Mouse (Mus musculus) E14TG2a.4 (cell line): Measurements from ENCODE around the gene Rbfox1.

Experiments
- H3K27me3 ChIP-seq: 2 replicates; pipeline ENCODE4 v1.6.1; 2014; ENCODE audit warnings: low read length, control low read depth; ENCODE audit not compliant: insufficient read depth
- H3K36me3 ChIP-seq: 2 replicates; pipeline ENCODE4 v1.6.1; 2014; ENCODE audit warnings: low read length, control low read depth; ENCODE audit not compliant: insufficient read depth
- H3K4me1 ChIP-seq: replicated peaks from 2 replicates; pipeline ENCODE4 v1.6.1; 2014; ENCODE audit warnings: low read depth, low read length, control low read depth
- H3K4me3 ChIP-seq: replicated peaks from 2 replicates; pipeline ENCODE4 v1.5.1; 2014; ENCODE audit warnings: mild to moderate bottlenecking, low read length
- H3K9me3 ChIP-seq: 2 replicates; pipeline ENCODE4 v1.6.1; 2014; ENCODE audit warnings: low read length, control low read depth
- CTCF ChIP-seq: conservative IDR thresholded peaks from 2 replicates; pipeline ENCODE4 v1.5.1; 2014; ENCODE audit warnings: low read length
- NANOG ChIP-seq: IDR thresholded peaks from 2 replicates; pipeline ENCODE4 v1.6.1; 2014; ENCODE audit warnings: borderline replicate concordance, low read length, mixed read lengths
- POU5F1 ChIP-seq: IDR thresholded peaks from 2 replicates; pipeline ENCODE4 v1.6.1; 2014; ENCODE audit warnings: low read length, borderline replicate concordance

Rbfox1 gene

DNA sequence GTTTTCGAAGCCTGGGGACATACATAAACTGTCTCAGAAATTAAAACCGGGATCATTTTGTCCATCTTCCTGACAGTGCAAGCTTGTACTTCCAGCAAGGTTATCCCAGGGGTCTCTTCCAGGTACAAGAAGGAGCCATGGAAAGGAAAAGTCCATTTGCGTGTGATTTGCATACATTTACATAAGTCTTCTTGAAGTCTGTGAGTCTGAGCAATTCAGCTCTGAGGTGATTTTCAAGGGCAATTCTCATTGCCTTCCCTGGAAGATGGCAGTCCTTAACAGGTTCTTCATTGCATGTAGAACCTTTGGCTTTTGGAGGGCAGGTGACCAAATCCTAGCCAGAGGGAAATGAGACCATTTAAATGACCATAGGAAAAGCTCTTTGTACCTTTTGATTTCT lies 1417.3 kb downstream of the Rbfox1 start:
- no peak for TF ChIP-seq POU5F1
- no peak for TF ChIP-seq CTCF
- TF ChIP-seq NANOG: no peak

DNA sequence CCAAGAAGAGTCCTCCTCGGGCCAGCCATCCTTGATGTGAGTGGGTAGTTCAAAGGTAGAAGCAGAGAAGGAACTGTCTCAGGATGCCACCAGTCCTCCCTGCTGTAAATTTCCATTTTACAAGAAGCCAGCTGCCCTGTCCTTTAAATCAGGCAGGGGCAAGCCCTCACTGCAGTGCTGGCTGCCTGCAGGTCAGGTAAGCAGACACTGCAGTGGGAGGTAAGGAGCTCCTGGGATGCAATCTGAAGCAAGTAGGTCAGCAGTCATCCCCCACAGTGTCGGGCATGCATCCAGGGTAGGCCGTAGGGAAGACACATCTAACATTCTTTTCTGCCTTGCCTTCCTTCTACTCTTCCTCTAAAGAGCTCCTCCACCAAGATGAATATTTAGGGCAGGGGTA lies 1444.0 kb downstream of the Rbfox1 start:
- TF ChIP-seq POU5F1 (no peak), CTCF (no peak), NANOG (no peak)
- Histone ChIP-seq H3K9me3 (peaks cover 4% of the 10 kb centered on the region; the same call in 1 of the 2 replicates), H3K4me3 (no peak overlapping the region), H3K27me3 (no peaks in the 10 kb centered on the region), H3K4me1 (no peaks in the 10 kb centered on the region), H3K36me3 (no peaks in the 10 kb centered on the region)

More for the DNA sequence above, 1417.3 kb downstream of the Rbfox1 start:
- Histone ChIP-seq H3K9me3 (no peaks in the 10 kb centered on the region), H3K36me3 (no peaks in the 10 kb centered on the region), H3K4me1 (peaks cover 8% of the 10 kb centered on the region), H3K27me3 (no peaks in the 10 kb centered on the region), H3K4me3 (no peak overlapping the region)

DNA sequence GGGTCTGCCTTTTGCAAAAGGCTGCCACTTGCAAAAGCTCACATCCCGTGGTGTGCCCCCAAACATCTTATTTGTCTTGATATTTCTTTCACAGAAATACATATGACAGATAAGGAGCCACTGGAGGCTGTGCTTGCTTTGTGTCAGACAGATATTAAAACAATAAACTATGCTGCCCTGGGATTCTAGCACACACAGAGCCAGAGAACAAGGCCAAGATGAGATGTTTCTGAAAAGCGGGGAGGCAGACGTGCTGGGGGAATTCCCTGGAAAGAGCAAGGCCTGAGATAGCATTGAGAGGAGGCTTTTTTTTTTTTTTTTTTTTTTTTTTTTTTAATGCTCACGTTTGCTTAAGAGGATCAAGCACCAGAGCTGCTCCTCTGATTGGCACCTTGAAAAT lies 1456.0 kb downstream of the Rbfox1 start:
- no peaks in the 10 kb centered on the region for H3K9me3 ChIP-seq
- no peaks in the 10 kb centered on the region for H3K4me1 ChIP-seq
- TF ChIP-seq CTCF: no peak
- no peak for TF ChIP-seq POU5F1
- TF ChIP-seq NANOG: no peak
- no peaks in the 10 kb centered on the region for H3K36me3 ChIP-seq
- no peak overlapping the region for H3K4me3 ChIP-seq
- H3K27me3 ChIP-seq: no peaks in the 10 kb centered on the region

DNA sequence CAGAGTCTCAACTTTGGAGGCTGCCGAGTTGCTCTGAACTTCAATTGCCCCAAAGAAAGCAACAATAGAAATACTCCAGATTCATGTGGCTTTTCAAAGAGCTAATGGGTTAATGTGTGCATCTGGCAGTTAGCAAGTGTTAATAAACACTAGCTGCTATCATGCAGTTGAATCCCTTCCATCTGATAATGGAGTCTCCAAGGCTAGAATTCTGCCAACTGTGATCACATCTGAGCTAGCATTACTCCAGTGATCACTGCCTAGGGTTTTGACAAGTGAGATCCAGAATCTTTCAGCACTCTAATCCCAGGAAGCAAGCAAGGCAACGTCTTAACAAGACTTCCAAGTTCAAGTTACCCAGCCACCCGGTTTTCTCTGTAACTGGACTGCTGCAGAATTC lies 1460.1 kb downstream of the Rbfox1 start:
- TF ChIP-seq NANOG: no peak
- TF ChIP-seq CTCF: no peak
- no peak for TF ChIP-seq POU5F1
- Histone ChIP-seq H3K4me3 (no peak overlapping the region), H3K9me3 (no peaks in the 10 kb centered on the region)

DNA sequence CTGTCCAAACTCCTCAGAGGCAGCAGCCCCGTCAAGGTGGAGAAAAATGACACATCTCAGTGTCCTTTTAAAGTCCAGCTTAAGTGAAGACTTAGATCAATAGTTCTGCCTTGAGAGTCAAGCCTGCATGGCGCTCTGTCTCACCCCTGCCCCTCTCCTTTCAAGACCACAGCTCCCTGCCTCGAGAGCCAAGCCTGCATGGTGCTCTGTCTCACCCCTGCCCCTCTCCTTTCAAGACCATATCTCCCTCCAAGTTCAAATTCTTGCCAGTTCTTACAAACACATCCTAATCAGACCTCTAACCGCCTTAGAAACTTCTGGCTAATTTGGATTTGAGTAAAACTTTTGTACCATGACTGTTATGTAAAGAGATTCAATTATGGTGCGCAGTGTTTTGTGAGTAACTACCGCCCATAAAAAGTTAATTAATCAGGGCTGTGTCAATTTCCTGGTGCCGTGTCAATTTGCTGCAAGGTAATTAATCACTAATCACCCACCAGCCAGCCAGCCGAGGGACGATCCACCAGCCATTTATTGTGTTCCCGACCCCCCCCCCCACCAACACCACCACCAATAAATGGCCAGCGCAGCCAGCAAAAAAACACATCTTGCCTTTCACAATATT lies 1461.0 kb downstream of the Rbfox1 start:
- H3K4me1 ChIP-seq: no peaks in the 10 kb centered on the region
- H3K27me3 ChIP-seq: 0 out of 2 replicates have a peak, but pooled peaks cover 3% of the 10 kb centered on the region
- H3K36me3 ChIP-seq: no peaks in the 10 kb centered on the region
- TF ChIP-seq POU5F1 (no peak), CTCF (no peak), NANOG (no peak)
- no peaks in the 10 kb centered on the region for H3K9me3 ChIP-seq
- no peak overlapping the region for H3K4me3 ChIP-seq

More for the DNA sequence above, 1460.1 kb downstream of the Rbfox1 start:
- H3K27me3 ChIP-seq: no peaks in the 10 kb centered on the region
- no peaks in the 10 kb centered on the region for H3K4me1 ChIP-seq
- H3K36me3 ChIP-seq: no peaks in the 10 kb centered on the region

DNA sequence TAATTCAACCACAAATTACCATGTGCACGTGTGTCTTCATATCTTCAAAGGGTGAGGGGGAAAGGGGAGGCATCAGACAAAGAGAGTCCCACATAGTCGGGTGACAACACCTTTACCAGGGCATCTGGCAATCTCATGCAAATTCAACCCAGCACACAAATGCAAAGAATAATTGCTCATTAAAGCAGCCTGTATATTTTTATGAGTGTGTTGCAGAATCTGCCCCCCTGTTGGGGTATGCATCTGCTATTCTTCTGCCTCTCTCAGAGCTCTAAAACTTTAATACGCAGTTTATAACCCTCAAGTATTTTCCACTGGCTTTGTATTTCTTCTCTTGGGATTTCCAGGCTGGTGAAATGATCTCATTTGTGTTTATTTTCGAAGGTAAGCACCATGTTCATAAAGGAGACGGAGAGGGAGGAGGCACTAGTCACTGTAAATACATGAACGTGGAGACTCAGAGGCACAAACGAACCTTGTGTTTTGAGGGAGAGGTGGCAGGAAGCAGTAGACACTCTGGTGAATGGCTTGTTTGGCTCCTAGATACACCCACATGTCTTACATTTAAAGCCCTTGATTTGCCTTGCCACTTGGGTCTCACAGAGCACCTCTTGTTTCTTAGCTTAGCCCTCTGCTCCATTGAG lies 1462.5 kb downstream of the Rbfox1 start:
- Histone ChIP-seq H3K36me3 (no peaks in the 10 kb centered on the region), H3K27me3 (peaks cover 4% of the 10 kb centered on the region; the same call in 1 of the 2 replicates), H3K4me1 (peaks cover under 1% of the 10 kb centered on the region; the same call in 1 of the 2 replicates), H3K9me3 (no peaks in the 10 kb centered on the region), H3K4me3 (no peak overlapping the region)
- no peak for TF ChIP-seq POU5F1
- no peak for TF ChIP-seq NANOG
- TF ChIP-seq CTCF: no peak

DNA sequence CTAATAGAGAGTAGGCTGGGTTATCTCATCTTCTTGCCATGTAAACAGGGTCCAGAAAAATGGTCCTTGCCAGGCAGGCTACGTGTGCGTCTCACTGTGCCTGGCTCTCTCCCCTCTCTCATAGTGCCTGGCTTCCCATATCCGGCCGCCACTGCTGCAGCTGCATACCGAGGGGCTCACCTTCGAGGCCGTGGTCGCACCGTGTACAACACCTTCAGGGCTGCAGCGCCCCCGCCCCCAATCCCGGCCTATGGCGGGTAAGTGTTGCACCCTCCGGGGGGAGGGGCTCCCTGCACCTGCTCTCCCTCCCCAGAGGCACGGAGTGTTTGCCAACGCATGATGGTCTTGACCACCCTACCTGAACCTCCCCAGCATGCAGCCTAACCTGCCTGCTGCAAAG lies 1467.7 kb downstream of the Rbfox1 start:
- Histone ChIP-seq H3K4me3 (no peak overlapping the region), H3K27me3 (peaks cover 9% of the 10 kb centered on the region; the same call in 1 of the 2 replicates), H3K9me3 (no peaks in the 10 kb centered on the region), H3K36me3 (no peaks in the 10 kb centered on the region), H3K4me1 (peaks cover 6% of the 10 kb centered on the region)
- TF ChIP-seq POU5F1 (no peak), CTCF (no peak), NANOG (no peak)

DNA sequence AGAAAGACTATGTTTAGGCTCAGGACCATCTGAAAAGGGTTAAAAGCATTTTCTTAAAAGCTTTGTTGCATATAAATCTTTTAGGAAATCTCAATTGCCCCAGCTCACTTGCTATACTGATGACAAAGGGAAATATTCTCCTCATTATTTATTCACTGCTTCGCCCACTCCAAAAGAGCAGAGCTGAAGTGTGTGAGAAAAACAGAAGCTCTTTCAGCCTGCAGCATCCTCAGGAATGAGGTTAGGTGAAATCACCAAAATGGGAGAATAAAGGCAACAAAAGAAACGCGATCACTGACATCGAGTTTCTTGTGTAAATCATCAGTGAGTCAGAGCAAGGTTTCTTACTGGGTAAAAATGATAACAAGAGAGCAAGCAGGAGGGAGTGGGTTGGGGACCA lies 1469.0 kb downstream of the Rbfox1 start:
- no peak for TF ChIP-seq NANOG
- no peak for TF ChIP-seq POU5F1
- TF ChIP-seq CTCF: no peak
- peaks cover 9% of the 10 kb centered on the region; the same call in 1 of the 2 replicates for H3K27me3 ChIP-seq
- no peaks in the 10 kb centered on the region for H3K9me3 ChIP-seq
- H3K4me3 ChIP-seq: no peak overlapping the region
- peaks cover 6% of the 10 kb centered on the region for H3K4me1 ChIP-seq
- H3K36me3 ChIP-seq: no peaks in the 10 kb centered on the region

DNA sequence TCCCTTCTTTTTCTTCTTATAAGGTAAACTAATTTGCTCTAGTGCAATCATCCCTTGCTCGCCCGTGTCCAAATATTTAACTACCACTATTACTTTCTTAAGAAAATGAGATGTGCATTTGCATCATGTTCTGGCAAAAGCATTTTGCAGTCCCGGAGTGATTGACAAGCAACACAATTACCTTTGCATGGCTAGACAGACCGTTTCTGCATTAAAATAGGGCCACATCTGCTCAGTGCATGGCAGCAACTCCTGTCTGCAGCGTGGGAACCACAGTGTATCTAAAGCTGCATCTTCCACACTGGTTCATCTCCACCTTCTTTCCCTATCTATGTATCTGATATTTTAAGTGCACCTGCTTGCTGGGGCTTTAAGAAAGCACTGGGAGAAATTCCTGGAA lies 1473.9 kb downstream of the Rbfox1 start:
- TF ChIP-seq POU5F1 (no peak), CTCF (no peak), NANOG (no peak)

More for the DNA sequence above, 1473.9 kb downstream of the Rbfox1 start:
- Histone ChIP-seq H3K4me3 (no peak overlapping the region), H3K4me1 (no peaks in the 10 kb centered on the region), H3K36me3 (no peaks in the 10 kb centered on the region), H3K27me3 (no peaks in the 10 kb centered on the region), H3K9me3 (no peaks in the 10 kb centered on the region)
